Mouse (Mus musculus): ENCODE measurements around the gene Irak1. TPM values are rescaled to one million over a fixed set of nuclear protein-coding genes. Genes with fewer than 3 reads are reported as not detected.

Irak1 gene
- total and polyA plus RNA-seq, 3 experiments, result 25.3 to 77.8 (median 38.8) TPM

GRCm38 (mm10) chrX:73972774-73973173, 50.9 kb downstream of the Irak1 start:
- peaks cover 9 to 26% of the 10 kb centered on the region in 2 experiments; a peak in 3 of 4 replicates for H3K4me1 ChIP-seq (ENCODE audit: control insufficient read depth in 1 of 2, insufficient read depth in 2 of 2)
- dilution Hi-C loops (cut with MboI; ENCODE audit: extremely low pct_ligation_motif_present, extremely low pct_unique_long_range_greater_than_20kb, low sequenced_read_pairs) (no loop called here), in situ Hi-C loops (cut with MboI; ENCODE audit: low pct_ligation_motif_present, low pct_unique_long_range_greater_than_20kb, low sequenced_read_pairs) (no loop called here)
- H3K9me3 ChIP-seq (replicated peaks; ENCODE audit: low read length), result no peaks in the 10 kb centered on the region
- no peak overlapping the region for H3K9ac ChIP-seq (ENCODE audit: insufficient read depth, low read depth)
- no peak for TF ChIP-seq SIN3A (IDR thresholded peaks at IDR 0.05; ENCODE audit: low read length)
- TF ChIP-seq RCOR1 (conservative IDR thresholded peaks at IDR 0.05; ENCODE audit: low read depth, low read length), result no peak
- TF ChIP-seq USF1 (IDR thresholded peaks at IDR 0.05; ENCODE audit: low read depth, low read length), result no peak
- TF ChIP-seq ETS1 (conservative IDR thresholded peaks at IDR 0.05; ENCODE audit: low read depth, low read length), result no peak
- TF ChIP-seq CHD1 (IDR thresholded peaks at IDR 0.05; ENCODE audit: low read depth, low read length), result no peak
- H3K4me2 ChIP-seq (ENCODE audit: insufficient read depth, low read depth, poor library complexity, severe bottlenecking), result no peak overlapping the region
- H3K36me3 ChIP-seq (replicated peaks in 1 of 2; ENCODE audit: control insufficient read depth in 1 of 2, insufficient read depth in 1 of 2, low read length in 1 of 2), result no peaks in the 10 kb centered on the region
- no peaks in the 10 kb centered on the region for H3K79me2 ChIP-seq (replicated peaks; ENCODE audit: control insufficient read depth, extremely low read depth, insufficient read depth, poor library complexity, severe bottlenecking)
- H3K27ac ChIP-seq (ENCODE audit: insufficient read depth, low read depth), result no peak overlapping the region
- no peak for DNase-seq (ENCODE audit: extremely low read depth)
- H3K4me3 ChIP-seq (replicated peaks in 1 of 3; ENCODE audit: low read depth in 2 of 3, low read length in 2 of 3, poor library complexity in 1 of 3), result no peak overlapping the region
- no peaks in the 10 kb centered on the region for H3K27me3 ChIP-seq (replicated peaks)

GRCm38 (mm10) chrX:73970781-73971180, 52.9 kb downstream of the Irak1 start:
- DNase-seq (ENCODE audit: extremely low read depth), result no peak
- no peak overlapping the region for H3K4me2 ChIP-seq (ENCODE audit: insufficient read depth, low read depth, poor library complexity, severe bottlenecking)
- H3K79me2 ChIP-seq (replicated peaks; ENCODE audit: control insufficient read depth, extremely low read depth, insufficient read depth, poor library complexity, severe bottlenecking), result peaks cover 3% of the 10 kb centered on the region; the same call in 1 of the 2 replicates
- no peak overlapping the region for H3K4me3 ChIP-seq (replicated peaks in 1 of 3; ENCODE audit: low read depth in 2 of 3, low read length in 2 of 3, poor library complexity in 1 of 3)
- H3K27ac ChIP-seq (ENCODE audit: insufficient read depth, low read depth), result no peak overlapping the region
- no peak for TF ChIP-seq ELF1 (IDR thresholded peaks at IDR 0.05; ENCODE audit: low read depth, low read length)
- no peak for TF ChIP-seq MYC (IDR thresholded peaks at IDR 0.05; ENCODE audit: low read depth, low read length)
- TF ChIP-seq MAFK (IDR thresholded peaks at IDR 0.05; ENCODE audit: insufficient replicate concordance, low read length), result no peak
- TF ChIP-seq JUN (IDR thresholded peaks at IDR 0.05; ENCODE audit: insufficient read depth, low read depth, low read length), result no peak
- TF ChIP-seq IRF4 (IDR thresholded peaks at IDR 0.05; ENCODE audit: low read depth, low read length), result no peak
- TF ChIP-seq MAZ (IDR thresholded peaks at IDR 0.05; ENCODE audit: low read depth, low read length), result no peak
- no peak overlapping the region for H3K9ac ChIP-seq (ENCODE audit: insufficient read depth, low read depth)
- H3K36me3 ChIP-seq (replicated peaks in 1 of 2; ENCODE audit: control insufficient read depth in 1 of 2, insufficient read depth in 1 of 2, low read length in 1 of 2), result no peaks in the 10 kb centered on the region
- H3K4me1 ChIP-seq (ENCODE audit: control insufficient read depth in 1 of 2, insufficient read depth in 2 of 2), result peaks cover 3 to 13% of the 10 kb centered on the region in 2 experiments; a peak in 2 of 4 replicates
- no peaks in the 10 kb centered on the region for H3K9me3 ChIP-seq (replicated peaks; ENCODE audit: low read length)
- dilution Hi-C loops (cut with MboI; ENCODE audit: extremely low pct_ligation_motif_present, extremely low pct_unique_long_range_greater_than_20kb, low sequenced_read_pairs) (no loop called here), in situ Hi-C loops (cut with MboI; ENCODE audit: low pct_ligation_motif_present, low pct_unique_long_range_greater_than_20kb, low sequenced_read_pairs) (no loop called here)
- no peaks in the 10 kb centered on the region for H3K27me3 ChIP-seq (replicated peaks)

- Histone ChIP-seq H3K4me1 (ENCODE audit: control insufficient read depth in 1 of 2, insufficient read depth in 2 of 2) (peaks cover 3 to 11% of the 10 kb centered on the region in 2 experiments; a peak in 2 of 4 replicates), H3K4me3 (replicated peaks in 1 of 3; ENCODE audit: low read depth in 2 of 3, low read length in 2 of 3, poor library complexity in 1 of 3) (no peak overlapping the region), H3K27me3 (replicated peaks) (no peaks in the 10 kb centered on the region), H3K79me2 (replicated peaks; ENCODE audit: control insufficient read depth, extremely low read depth, insufficient read depth, poor library complexity, severe bottlenecking) (peaks cover 14% of the 10 kb centered on the region), H3K9ac (ENCODE audit: insufficient read depth, low read depth) (no peak overlapping the region), H3K9me3 (replicated peaks; ENCODE audit: low read length) (no peaks in the 10 kb centered on the region), H3K4me2 (ENCODE audit: insufficient read depth, low read depth, poor library complexity, severe bottlenecking) (no peak overlapping the region), H3K36me3 (replicated peaks in 1 of 2; ENCODE audit: control insufficient read depth in 1 of 2, insufficient read depth in 1 of 2, low read length in 1 of 2) (peaks cover under 1 to 1% of the 10 kb centered on the region in 2 experiments), H3K27ac (ENCODE audit: insufficient read depth, low read depth) (no peak overlapping the region)
- dilution Hi-C loops (cut with MboI; ENCODE audit: extremely low pct_ligation_motif_present, extremely low pct_unique_long_range_greater_than_20kb, low sequenced_read_pairs), result no loop called here
- in situ Hi-C loops (cut with MboI; ENCODE audit: low pct_ligation_motif_present, low pct_unique_long_range_greater_than_20kb, low sequenced_read_pairs), result no loop called here
- TF ChIP-seq JUN (IDR thresholded peaks at IDR 0.05; ENCODE audit: insufficient read depth, low read depth, low read length), result no peak
- no peak for DNase-seq (ENCODE audit: extremely low read depth)
These were observed 54.0 kb downstream of the Irak1 start for GRCm38 (mm10) chrX:73969729-73970128.
